Mouse (Mus musculus) midbrain, embryonic 14.5 days (tissue): ENCODE measurements around the gene Efnb1. TPM values are rescaled to one million over a fixed set of nuclear protein-coding genes. Genes with fewer than 3 reads are reported as not detected.
A peak's percentile ranks its signal among the peaks of the same experiment; 100 is the strongest.

Source experiments
- ATAC-seq: fragments of 200-750 bp; cut with Nextera tagmentation; 2 replicates; pipeline ENCODE4 v1.8.0; 2017; ENCODE audit warnings: moderate number of reproducible peaks, moderate library complexity; ENCODE audit not compliant: low FRiP score, low TSS enrichment
- DNase-seq: peaks from one replicate; pipeline ENCODE4 v3.0.0-alpha.2; 2015
- H3K27ac ChIP-seq: fragments of 300-500 bp; sonication (generic); replicated peaks from 2 replicates; pipeline ENCODE4 v1.5.1; 2014; ENCODE audit warnings: mild to moderate bottlenecking, low read depth, low read length, moderate library complexity
- H3K27me3 ChIP-seq: fragments of 300-500 bp; sonication (generic); 2 replicates; pipeline ENCODE4 v1.6.1; 2014; ENCODE audit warnings: low read length, control low read depth, mixed read lengths; ENCODE audit not compliant: control insufficient read depth, insufficient read depth
- H3K36me3 ChIP-seq: fragments of 300-500 bp; sonication (generic); 2 replicates; pipeline ENCODE4 v1.6.1; 2014; ENCODE audit warnings: low read length, control low read depth; ENCODE audit not compliant: control insufficient read depth, insufficient read depth
- H3K4me1 ChIP-seq: fragments of 300-500 bp; sonication (generic); 2 replicates; pipeline ENCODE4 v1.6.1; 2014; ENCODE audit warnings: mild to moderate bottlenecking, antibody characterized with exemption, low read length, control low read depth; ENCODE audit not compliant: control insufficient read depth, insufficient read depth
- H3K4me2 ChIP-seq: fragments of 300-500 bp; sonication (generic); 2 replicates; pipeline ENCODE4 v1.6.1; 2014; ENCODE audit warnings: mild to moderate bottlenecking, low read length, moderate library complexity
- H3K4me3 ChIP-seq: fragments of 300-500 bp; sonication (generic); replicated peaks from 2 replicates; pipeline ENCODE4 v1.5.1; 2014; ENCODE audit warnings: low read depth, low read length
- H3K9ac ChIP-seq: fragments of 300-500 bp; sonication (generic); replicated peaks from 2 replicates; pipeline ENCODE4 v1.6.1; 2014; ENCODE audit warnings: mild to moderate bottlenecking, low read length, moderate library complexity
- H3K9me3 ChIP-seq: fragments of 300-500 bp; sonication (generic); 2 replicates; pipeline ENCODE4 v1.6.1; 2016; ENCODE audit warnings: low read length, control low read depth, mixed read lengths; ENCODE audit not compliant: control insufficient read depth
- WGBS: fragments of 180-500 bp; shearing (Covaris S2); extraction: QIAGEN DNeasy Blood & Tissue Kit; methylation state at CpG from one replicate; pipeline ENCODE4 v1.1.7; 2014; 5-methylcytosine and 5-hydroxymethylcytosine counted together
- polyA plus RNA-seq: library from polyadenylated mRNA; unstranded; fragments of >200 nt; fragmentation: Nextera tagmentation; extraction: Ambion mirVana; gene quantifications from 2 replicates; pipeline ENCODE4 v1.2.1, GENCODE M21; 2014

The Efnb1 gene
- polyA plus RNA-seq, 1 experiment from 2014 or later = 20.0 TPM

DNA sequence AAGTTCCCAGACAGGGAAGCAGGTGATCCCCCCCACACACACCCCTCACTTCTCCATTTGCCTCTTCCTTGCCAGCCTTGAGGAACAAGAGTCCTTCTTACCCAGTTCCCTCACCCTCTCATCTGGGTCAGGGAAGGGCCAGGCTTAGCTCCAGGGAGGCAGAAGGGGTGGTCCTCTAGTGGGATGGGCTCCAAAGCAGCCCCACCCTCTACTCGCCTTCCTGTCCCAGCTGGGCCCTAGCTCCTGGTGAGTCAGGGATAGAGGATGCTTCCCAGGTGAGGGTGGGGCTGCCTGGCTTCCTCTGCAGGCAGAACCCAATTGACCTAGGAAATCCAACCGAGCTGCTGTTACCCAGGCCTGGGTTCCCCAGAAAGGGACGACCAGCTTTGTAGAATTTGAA is 14.8 kb downstream of the Efnb1 start:
- Histone ChIP-seq H3K27me3 (no peaks in the 10 kb centered on the region), H3K36me3 (peaks cover 10% of the 10 kb centered on the region), H3K9ac (no peak overlapping the region), H3K27ac (no peak overlapping the region), H3K4me3 (no peak overlapping the region), H3K4me1 (peaks cover 11% of the 10 kb centered on the region; the same call in 1 of the 2 replicates), H3K9me3 (no peaks in the 10 kb centered on the region), H3K4me2 (no peak overlapping the region)
- ATAC-seq (no peak), DNase-seq (no peak)
- 67% methylated on average over 3 of the region's 3 CpGs for WGBS

DNA sequence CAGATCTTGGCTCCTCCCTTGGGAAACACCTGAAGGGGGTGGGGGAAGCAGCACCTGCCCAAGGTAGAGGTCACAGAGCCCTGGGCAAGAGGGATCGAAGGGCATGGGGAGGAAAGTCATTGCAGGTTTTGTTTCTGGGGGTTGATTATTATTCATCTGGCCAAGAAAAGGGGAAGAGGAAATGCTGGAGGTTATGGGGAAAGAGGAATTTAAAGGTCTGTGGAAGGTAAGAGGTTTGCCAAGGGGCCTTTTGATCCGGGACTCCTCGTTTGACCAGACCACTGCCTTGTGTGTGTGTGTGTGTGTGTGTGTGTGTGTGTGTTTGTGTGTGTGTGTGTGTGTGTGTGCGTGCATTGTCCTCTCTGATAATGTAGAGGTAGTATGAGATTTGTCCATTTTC is 15.5 kb downstream of the Efnb1 start:
- H3K4me3 ChIP-seq = no peak overlapping the region
- WGBS = 61% methylated on average over 4 of the region's 4 CpGs
- H3K9ac ChIP-seq = no peak overlapping the region
- peaks cover 10% of the 10 kb centered on the region for H3K36me3 ChIP-seq
- peaks cover 11% of the 10 kb centered on the region; the same call in 1 of the 2 replicates for H3K4me1 ChIP-seq
- H3K9me3 ChIP-seq = no peaks in the 10 kb centered on the region
- no peak overlapping the region for H3K4me2 ChIP-seq
- H3K27me3 ChIP-seq = no peaks in the 10 kb centered on the region
- ATAC-seq (no peak), DNase-seq (no peak)
- no peak overlapping the region for H3K27ac ChIP-seq

DNA sequence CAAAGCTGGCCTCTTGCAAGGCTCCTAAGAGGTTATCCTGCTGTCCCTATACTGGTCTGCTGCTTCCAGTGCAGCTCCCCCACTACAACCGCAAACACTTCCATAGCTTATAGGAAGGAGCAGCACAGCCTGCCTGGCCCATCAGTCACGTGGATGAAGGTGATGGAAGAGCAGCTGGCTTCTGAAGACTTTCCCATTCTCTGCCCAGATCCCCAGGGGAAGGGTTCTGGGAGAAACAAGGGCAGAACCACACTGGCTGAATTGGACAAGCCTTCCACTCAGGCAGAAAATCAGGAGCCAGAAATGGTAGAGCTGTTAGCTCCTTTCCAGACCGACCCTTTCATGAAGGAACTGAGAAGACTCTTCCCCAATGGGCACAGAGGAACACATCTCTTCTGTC is 16.2 kb downstream of the Efnb1 start:
- H3K9me3 ChIP-seq = no peaks in the 10 kb centered on the region
- H3K4me1 ChIP-seq = peaks cover 11% of the 10 kb centered on the region; the same call in 1 of the 2 replicates
- WGBS = 15% methylated on average over 3 of the region's 3 CpGs
- H3K36me3 ChIP-seq = peaks cover 5% of the 10 kb centered on the region
- H3K4me2 ChIP-seq = no peak overlapping the region
- no peak overlapping the region for H3K4me3 ChIP-seq
- ATAC-seq = no peak
- H3K27me3 ChIP-seq = no peaks in the 10 kb centered on the region
- DNase-seq = no peak
- H3K9ac ChIP-seq = no peak overlapping the region
- 0 out of 2 replicates have a peak overlapping the region, but pooled peaks have one; percentile 17 for H3K27ac ChIP-seq

GRCm38 (mm10) chrX:99152566-99153265 is 16.8 kb downstream of the Efnb1 start:
- Histone ChIP-seq H3K9me3 (no peaks in the 10 kb centered on the region), H3K36me3 (no peaks in the 10 kb centered on the region; the same call in none of the 2 replicates), H3K4me3 (no peak overlapping the region), H3K27ac (0 out of 2 replicates have a peak overlapping the region, but pooled peaks have one; percentile 1), H3K27me3 (no peaks in the 10 kb centered on the region), H3K4me1 (peaks cover 8% of the 10 kb centered on the region; the same call in 1 of the 2 replicates), H3K9ac (no peak overlapping the region), H3K4me2 (no peak overlapping the region)
- ATAC-seq = peak; percentile 70
- 30% methylated on average over 9 of the region's 9 CpGs for WGBS
- DNase-seq = peak; percentile 59

GRCm38 (mm10) chrX:99153266-99153646 is 17.3 kb downstream of the Efnb1 start:
- peaks cover 8% of the 10 kb centered on the region; the same call in 1 of the 2 replicates for H3K4me1 ChIP-seq
- no peaks in the 10 kb centered on the region for H3K27me3 ChIP-seq
- H3K36me3 ChIP-seq = no peaks in the 10 kb centered on the region; the same call in 1 of the 2 replicates
- WGBS = 15% methylated on average over 3 of the region's 3 CpGs
- no peak overlapping the region for H3K9ac ChIP-seq
- H3K4me3 ChIP-seq = no peak overlapping the region
- 0 out of 2 replicates have a peak overlapping the region, but pooled peaks have one; percentile 32 for H3K27ac ChIP-seq
- H3K4me2 ChIP-seq = no peak overlapping the region
- H3K9me3 ChIP-seq = no peaks in the 10 kb centered on the region
- peak; percentile 36; the same call in 1 of the 2 replicates for ATAC-seq
- no peak for DNase-seq

GRCm38 (mm10) chrX:99154358-99154757 is 18.4 kb downstream of the Efnb1 start:
- no peak overlapping the region for H3K27ac ChIP-seq
- DNase-seq (no peak), ATAC-seq (no peak)
- no peaks in the 10 kb centered on the region; the same call in 1 of the 2 replicates for H3K36me3 ChIP-seq
- H3K9ac ChIP-seq = no peak overlapping the region
- no peaks in the 10 kb centered on the region for H3K27me3 ChIP-seq
- H3K4me3 ChIP-seq = no peak overlapping the region
- 81% methylated on average over 5 of the region's 5 CpGs for WGBS
- no peak overlapping the region for H3K4me2 ChIP-seq
- peaks cover 8% of the 10 kb centered on the region; the same call in 1 of the 2 replicates for H3K4me1 ChIP-seq
- no peaks in the 10 kb centered on the region for H3K9me3 ChIP-seq

GRCm38 (mm10) chrX:99159020-99159419 is 23.1 kb downstream of the Efnb1 start:
- no peaks in the 10 kb centered on the region for H3K27me3 ChIP-seq
- no peaks in the 10 kb centered on the region for H3K36me3 ChIP-seq
- H3K4me3 ChIP-seq = no peak overlapping the region
- no peaks in the 10 kb centered on the region for H3K9me3 ChIP-seq
- no peak for ATAC-seq
- H3K27ac ChIP-seq = no peak overlapping the region
- no peak for DNase-seq
- WGBS = 84% methylated on average over 8 of the region's 8 CpGs
- no peak overlapping the region for H3K9ac ChIP-seq
- H3K4me2 ChIP-seq = no peak overlapping the region
- H3K4me1 ChIP-seq = no peaks in the 10 kb centered on the region

DNA sequence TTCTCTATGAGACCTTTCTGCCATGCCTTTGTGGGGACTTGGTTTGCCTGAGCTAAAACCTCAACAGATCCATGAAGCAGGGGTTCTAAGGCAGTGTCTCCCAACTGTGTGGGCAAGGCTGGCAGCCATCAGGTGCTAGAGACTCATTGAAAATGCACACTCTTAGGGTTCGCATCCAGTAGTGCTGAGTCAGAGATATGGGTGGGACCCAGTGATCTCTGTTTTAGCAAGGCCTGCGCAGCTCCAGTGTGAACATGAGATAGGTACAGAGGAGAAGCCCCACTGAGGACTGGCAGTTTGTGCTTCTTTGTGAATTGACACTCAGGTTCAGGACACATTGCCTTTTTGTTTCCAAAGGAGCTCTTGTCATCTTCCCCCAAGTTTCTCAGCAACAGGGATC is 28.2 kb downstream of the Efnb1 start:
- ATAC-seq = no peak
- H3K36me3 ChIP-seq = no peaks in the 10 kb centered on the region
- no peak for DNase-seq
- no peak overlapping the region for H3K27ac ChIP-seq
- no peak overlapping the region for H3K9ac ChIP-seq
- 0 out of 2 replicates have a peak, but pooled peaks cover 3% of the 10 kb centered on the region for H3K4me1 ChIP-seq
- H3K27me3 ChIP-seq = no peaks in the 10 kb centered on the region
- no peak overlapping the region for H3K4me2 ChIP-seq
- no peaks in the 10 kb centered on the region for H3K9me3 ChIP-seq
- no peak overlapping the region for H3K4me3 ChIP-seq
- 85% methylated on average over 2 of the region's 2 CpGs for WGBS

GRCm38 (mm10) chrX:99164855-99165368 is 29.0 kb downstream of the Efnb1 start:
- 0 out of 2 replicates have a peak, but pooled peaks cover 3% of the 10 kb centered on the region for H3K4me1 ChIP-seq
- no peak for ATAC-seq
- 39% methylated on average over 4 of the region's 4 CpGs for WGBS
- H3K9me3 ChIP-seq = no peaks in the 10 kb centered on the region
- no peaks in the 10 kb centered on the region for H3K27me3 ChIP-seq
- no peak overlapping the region for H3K4me3 ChIP-seq
- no peak for DNase-seq
- no peak overlapping the region for H3K9ac ChIP-seq
- H3K27ac ChIP-seq = no peak overlapping the region
- no peaks in the 10 kb centered on the region for H3K36me3 ChIP-seq
- H3K4me2 ChIP-seq = no peak overlapping the region
